Mouse (Mus musculus) lung, adult 2 months (tissue): ENCODE results near the gene Nav2.

Experiments
- CTCF ChIP-seq: fragments of 200-500 bp; IDR thresholded peaks from 2 replicates; pipeline ENCODE4 v1.5.1; 2011; ENCODE audit warnings: mild to moderate bottlenecking, low read length, control low read depth; ENCODE audit not compliant: insufficient read depth
- POLR2A ChIP-seq: fragments of 200-500 bp; IDR thresholded peaks from 2 replicates; pipeline ENCODE4 v1.6.1; 2011; ENCODE audit warnings: low read depth, mild to moderate bottlenecking, control low read depth, low read length, borderline replicate concordance; ENCODE audit errors: extremely low read depth

DNA sequence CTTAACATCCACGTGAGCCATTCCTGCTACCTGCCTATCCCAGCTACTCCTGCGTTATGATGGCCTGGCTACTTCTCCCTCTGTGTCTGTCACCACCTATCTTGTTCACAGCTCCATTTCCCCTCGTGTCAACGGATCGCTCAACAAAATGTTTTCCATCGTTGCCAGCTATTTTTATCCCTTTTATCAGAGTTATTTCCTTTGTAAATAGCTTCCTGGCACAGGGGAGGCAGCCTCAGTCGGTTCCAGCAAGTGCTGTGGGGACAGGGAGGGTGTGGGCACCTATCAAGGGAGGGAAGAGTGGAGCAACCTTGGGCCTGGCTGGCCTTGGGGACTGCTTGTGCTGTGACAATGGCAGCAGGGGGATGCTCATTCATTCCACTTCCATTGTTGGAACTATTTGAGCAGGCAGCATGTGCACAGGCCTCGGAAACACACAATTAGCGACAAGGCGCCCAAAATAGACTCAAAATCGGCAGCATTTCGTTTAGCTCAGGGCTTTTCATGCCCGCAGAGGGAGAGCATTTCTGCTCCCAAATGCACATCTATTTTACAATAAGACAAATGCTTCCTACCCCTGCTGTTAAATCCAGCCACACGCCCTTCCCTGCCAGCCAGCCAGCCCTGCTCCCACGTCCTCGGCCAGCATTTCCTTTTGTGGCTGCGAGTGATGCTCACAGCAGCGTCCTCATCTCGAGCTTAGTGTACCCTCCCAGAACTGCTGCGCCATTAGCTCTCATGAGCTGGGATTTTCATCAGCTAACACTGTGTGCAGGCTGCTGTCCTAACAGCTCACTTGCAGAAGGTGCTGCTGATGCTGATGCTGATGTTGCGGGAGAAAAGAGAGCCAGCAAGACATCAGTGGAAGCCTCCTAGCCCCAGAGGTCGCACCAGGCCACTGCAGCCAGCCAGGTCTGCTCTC lies 237.5 kb downstream of the Nav2 start:
- TF ChIP-seq POLR2A, result no peak
- no peak for TF ChIP-seq CTCF
